Mouse (Mus musculus): ENCODE measurements around the gene Noct. TPM values are rescaled to one million over a fixed set of nuclear protein-coding genes. Genes with fewer than 3 reads are reported as not detected.

Noct gene
- total RNA-seq, 2 experiments from 2014 or later = 60.2 to 60.5 TPM

DNA sequence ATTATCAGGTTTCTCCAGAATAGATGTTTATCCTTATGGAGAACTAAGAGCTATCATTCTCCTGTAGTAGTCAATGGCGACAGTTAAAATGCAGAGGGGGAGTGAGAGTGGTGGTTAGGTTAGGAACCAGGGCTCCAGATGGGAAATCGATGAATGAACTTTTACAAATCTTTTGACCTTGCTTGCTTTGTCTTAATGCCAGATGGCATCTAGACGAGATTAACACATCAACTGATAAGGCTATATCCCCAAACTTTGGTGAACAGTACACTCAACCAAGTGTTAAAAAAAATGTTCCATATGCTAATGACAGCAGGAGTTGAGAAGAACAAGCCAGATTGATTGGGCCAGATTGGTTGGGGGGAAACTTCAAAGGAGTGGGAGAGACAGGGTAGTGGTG lies 5.0 kb downstream of the Noct start:
- DNase-seq (ENCODE audit: extremely low spot score in 1 of 2, low spot score in 1 of 2) = no peak

DNA sequence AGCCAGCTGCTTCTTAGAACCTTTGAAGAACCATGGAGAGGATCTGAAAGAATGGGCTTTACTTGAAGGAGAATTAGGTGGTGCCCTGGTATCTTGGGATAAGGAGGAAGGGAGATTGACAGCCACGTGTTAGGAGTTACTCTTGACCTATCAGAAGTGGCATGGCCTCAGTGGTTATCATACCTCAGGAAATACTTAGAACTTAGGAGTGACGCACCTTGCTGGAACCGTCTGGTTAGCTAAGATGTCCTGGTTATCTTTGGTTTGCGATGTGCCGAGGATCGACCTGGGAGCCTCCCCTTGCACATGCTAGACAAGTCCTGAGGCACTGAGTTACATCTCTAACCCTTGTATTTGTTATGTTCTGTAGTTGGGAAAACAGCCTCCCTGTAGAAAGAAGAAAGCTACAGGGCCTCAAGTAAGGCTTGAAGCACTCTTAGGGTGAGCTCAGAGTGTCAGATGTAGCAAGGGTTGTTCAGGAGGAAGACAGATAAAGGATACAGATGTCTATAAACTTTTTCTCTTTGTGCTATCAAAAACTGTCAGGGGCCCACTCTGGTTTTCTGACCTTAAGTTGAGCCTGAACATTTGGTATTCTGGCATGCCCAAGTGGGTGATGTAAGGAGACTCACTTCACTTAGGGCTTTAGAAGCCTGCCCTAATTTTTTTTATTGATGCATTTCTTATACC lies 6.0 kb downstream of the Noct start:
- DNase-seq (ENCODE audit: extremely low spot score in 1 of 2, low spot score in 1 of 2) = no peak

DNA sequence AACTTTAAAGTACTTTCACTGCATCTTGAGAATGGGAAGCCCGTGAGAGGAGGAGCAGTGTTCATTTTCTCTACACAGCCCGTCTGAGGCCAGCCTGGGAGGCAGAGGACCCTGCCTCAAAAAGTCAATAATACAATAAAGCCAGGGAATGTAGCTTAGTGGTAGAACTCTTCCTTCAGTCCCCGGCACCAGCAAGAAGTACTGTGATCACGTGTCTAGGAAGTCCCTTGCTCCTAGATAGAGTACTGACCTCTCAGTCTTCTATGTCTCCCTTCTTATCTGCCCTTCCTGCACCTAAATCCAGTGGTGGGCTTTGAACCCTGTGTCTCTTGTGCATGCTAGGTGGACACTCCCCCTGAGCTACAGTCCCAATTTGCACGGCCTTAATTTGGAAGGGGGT lies 6.6 kb downstream of the Noct start:
- no peak for DNase-seq (ENCODE audit: extremely low spot score in 1 of 2, low spot score in 1 of 2)

DNA sequence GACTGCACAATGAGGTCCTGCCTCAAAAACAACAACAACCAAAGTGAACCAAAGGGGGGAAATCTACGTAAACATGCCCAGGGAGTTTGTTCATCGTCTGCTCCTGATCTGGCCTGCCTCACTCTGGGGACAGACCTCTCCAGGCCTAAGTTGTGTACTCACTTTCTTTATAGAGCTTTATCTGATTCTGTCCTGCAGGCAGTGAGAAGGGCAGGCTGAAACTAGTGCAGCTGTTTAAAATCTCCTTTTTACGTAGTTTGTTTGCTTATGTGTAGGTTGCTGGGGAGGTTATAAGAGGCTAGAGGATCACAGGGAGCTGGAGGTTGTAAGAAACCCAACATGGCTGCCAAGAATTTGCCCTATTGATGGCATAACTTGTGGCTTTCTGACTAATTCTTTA lies 7.3 kb downstream of the Noct start:
- DNase-seq (ENCODE audit: extremely low spot score in 1 of 2, low spot score in 1 of 2) = no peak

DNA sequence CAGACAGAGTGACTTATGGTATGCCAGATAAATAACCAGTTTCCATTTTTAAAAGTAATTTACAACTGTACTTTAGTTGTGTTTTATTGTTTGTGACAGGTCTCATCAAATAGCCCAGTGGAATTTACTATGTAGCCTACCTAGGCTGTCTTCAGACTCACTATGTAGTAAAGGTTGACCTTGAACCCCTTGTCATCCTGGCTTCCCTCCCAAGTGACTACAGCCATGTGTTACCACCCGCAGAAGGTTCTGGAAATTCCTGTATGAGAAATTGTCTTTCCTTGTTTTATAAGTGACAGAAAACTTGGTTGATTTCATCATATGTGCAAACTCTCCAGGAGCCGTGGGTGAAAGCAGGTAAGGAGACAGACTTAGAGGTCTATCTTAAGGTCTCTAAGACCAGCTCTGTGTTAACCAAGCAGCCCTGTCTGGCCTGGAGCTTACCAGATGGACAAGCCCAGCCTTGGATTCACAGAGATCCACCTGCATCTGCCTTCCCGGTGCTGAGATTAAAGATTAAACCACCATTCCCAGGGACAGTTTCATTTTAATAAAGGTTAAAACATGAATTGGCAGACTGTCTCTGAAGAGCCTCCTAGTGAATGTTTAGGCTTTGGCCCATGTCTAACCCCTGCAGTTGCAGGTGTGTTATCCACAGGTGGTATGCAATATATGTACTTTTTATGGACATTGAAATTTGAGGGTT lies 8.1 kb downstream of the Noct start:
- no peak for DNase-seq (ENCODE audit: extremely low spot score in 1 of 2, low spot score in 1 of 2)

DNA sequence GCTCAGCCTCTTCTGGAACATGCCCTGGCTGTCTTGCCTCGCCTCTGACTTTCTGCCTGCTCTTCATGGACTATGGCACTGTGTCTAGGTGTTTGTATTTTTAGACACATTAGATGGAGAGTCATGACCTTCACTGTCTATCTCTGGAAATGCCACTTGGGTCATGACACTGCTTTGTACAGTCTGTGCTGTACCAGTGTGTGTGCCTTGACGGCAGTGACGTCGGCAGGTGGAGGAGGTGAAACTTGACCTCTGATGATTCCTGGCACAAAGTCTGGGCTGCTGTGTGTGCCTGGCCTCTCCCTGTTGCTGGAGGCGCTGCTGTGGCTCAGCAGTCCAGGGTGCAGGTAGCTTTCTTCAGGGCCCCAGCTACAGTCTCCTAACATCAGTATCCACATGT lies 9.2 kb downstream of the Noct start:
- no peak for DNase-seq (ENCODE audit: extremely low spot score in 1 of 2, low spot score in 1 of 2)

DNA sequence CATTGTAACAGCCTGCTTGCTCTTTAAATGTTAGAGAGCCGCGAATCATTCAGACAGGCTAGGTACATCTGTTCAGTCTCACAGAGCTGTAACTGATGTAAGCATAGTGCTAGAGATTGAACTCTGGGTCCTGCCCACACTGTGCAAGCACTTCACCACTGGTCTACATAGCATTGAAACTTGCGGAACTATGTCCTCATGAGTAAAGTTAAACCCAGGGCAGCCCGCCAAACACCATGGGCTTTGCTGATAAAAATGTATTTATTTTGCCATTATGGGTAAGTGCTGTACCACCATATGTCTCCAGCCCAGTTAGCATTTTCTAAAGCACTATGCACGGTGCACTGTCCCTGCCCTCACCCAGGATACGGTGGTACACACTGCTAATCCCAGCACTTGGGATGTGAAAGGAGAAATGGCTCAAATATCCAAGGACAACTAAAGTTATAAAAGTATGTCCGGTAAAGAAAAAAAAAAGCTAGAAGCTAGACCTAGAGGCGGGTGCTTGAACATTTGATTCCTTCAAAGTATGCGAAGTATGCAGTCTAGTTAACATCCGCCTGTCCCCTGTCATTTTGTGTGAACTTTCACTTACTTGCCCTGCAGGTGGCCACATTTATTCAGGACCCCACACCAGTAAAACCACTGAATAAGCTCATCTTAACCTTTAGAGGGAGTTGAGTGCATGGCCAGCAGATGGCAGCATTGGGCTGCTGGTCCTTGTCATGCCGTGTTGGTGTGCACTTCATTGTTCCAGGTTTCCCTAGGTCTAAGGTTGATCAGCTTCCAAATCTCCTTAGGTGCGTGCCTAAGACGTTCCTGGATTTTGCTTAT lies 9.9 kb downstream of the Noct start:
- DNase-seq (ENCODE audit: extremely low spot score in 1 of 2, low spot score in 1 of 2) = peak; percentile 53 to 82

DNA sequence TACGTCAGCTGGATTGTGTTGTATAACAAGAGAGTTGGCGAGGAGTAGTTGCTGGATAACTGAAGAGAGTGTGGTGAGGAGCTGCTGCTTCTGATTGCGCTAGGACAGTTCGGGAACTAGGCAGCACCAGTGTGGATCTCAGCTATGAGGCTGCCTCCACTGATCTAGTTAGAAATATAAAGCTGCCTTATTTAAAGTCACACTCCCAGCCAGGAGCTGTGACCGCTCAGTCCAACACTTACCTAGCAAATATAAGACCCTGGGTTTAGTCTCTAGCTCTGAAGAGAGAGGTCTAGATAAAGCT lies 10.5 kb downstream of the Noct start:
- DNase-seq (ENCODE audit: extremely low spot score in 1 of 2, low spot score in 1 of 2) = no peak

DNA sequence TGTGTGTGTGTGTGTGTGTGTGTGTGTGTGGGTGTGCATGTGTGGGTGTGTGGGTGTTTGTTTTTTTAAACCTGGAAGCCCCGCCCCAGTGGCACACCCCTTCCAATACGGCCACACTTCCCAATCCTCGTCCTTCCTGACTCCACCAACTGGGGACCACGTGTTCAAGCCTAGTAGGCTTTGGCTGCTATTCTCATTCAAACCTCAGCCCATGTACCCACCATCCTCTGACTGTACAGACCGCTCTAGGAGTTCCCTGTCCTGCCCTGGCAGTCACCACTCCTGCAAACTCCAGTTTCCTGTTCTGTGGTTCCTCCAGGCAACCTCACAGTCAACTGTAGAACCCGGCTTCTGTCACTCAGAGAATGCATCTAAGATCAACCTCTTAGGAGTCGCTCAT lies 14.3 kb downstream of the Noct start:
- DNase-seq (ENCODE audit: extremely low spot score in 1 of 2, low spot score in 1 of 2) = no peak

DNA sequence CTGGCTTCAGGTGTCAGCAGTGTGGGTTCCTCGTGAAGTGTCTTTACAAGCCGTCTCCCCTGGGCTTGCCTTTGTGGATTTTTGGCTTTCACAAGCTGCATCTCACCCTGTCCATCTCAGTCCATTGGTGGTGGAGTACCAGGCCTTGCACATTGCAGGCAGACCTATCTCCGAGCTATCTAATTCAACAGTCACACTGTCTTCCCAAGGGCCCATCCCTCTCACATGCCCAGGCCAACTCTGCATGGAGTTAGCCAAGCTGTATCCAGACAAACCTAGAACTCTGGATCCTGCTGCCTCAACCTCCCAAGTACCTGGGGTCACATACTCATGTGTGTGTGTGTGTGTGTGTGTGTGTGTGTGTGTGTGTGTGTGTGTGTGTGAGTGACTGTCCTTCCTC lies 15.3 kb downstream of the Noct start:
- no peak for DNase-seq (ENCODE audit: extremely low spot score in 1 of 2, low spot score in 1 of 2)

DNA sequence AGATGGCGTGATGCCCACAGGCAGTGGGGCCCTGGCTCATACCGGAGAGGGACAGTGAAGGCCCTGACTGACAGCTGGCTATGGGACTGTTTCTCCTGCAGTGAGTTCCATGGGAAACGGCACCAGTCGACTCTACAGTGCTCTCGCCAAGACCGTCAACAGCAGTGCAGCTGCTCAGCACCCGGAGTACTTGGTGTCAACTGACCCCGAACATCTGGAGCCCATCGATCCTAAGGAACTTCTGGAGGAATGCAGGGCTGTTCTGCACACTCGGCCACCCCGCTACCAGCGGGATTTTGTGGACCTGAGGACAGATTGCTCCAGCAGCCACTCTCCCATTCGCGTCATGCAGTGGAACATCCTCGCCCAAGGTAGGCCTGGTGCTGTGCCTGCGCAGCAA lies 23.5 kb downstream of the Noct start:
- DNase-seq (ENCODE audit: extremely low spot score in 1 of 2, low spot score in 1 of 2) = no peak

DNA sequence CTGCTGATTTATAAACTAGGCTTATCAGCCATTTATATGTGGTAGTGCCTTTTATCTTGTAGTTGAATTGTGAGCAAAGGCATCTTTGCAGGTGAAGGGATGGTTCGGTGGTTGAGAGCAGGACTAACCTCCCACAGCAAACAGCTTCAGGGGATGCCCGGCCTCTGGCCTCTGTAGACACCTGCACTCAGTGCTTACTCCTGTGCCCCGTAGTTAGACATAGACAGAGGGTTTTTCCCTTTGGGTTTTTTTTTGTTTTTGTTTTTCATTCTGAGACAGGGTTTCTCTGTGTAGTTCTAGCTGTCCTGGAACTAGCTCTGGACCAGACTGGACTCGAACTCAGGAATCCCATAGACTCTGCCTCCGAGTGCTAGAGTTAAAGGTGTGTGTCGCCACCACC lies 24.4 kb downstream of the Noct start:
- DNase-seq (ENCODE audit: extremely low spot score in 1 of 2, low spot score in 1 of 2) = no peak

DNA sequence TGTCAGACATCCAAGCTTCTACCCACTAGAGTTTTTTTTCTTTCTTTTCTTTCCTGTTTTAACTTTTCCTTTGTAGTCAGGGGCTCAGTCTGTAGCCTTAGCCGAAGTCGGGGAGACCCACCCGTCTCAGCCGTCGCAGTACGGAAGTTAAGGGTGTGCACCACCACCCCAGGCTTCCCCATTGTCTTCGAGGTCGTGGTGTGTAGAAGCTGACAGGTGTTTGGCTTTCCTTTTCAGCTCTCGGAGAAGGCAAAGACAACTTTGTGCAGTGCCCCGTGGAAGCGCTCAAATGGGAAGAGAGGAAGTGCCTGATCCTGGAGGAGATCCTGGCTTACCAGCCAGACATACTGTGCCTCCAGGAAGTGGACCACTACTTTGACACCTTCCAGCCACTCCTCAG lies 25.2 kb downstream of the Noct start:
- no peak for DNase-seq (ENCODE audit: extremely low spot score in 1 of 2, low spot score in 1 of 2)

DNA sequence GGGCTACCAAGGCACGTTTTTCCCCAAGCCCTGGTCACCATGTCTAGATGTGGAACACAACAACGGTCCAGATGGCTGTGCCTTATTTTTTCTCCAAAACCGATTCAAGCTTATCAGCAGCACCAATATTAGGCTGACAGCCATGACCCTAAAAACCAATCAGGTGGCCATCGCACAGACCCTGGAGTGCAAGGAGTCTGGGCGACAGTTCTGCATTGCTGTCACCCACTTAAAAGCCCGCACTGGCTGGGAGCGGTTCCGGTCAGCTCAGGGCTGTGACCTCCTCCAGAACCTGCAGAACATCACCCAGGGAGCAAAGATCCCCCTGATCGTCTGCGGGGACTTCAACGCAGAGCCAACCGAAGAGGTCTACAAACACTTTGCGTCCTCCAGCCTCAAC lies 25.6 kb downstream of the Noct start:
- no peak for DNase-seq (ENCODE audit: extremely low spot score in 1 of 2, low spot score in 1 of 2)

DNA sequence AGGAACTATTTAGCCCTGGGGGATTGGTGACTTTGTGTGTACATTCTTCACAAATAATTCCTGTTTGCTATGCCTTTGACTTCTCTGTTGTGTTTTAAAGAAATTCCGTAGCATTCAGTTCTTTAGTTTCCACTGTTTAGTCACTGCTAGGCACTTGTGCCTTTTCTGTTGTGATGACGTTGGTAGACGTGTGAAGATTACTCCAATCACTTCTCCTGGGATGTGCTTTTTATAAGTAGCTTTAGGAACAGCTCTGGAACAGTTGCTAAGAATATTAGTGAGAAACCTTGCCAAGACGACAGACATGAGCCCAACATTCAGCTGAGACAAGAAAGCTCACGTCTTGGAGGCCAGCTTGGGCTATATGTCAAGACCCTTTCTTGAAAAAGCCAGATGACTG lies 26.8 kb downstream of the Noct start:
- no peak for DNase-seq (ENCODE audit: extremely low spot score in 1 of 2, low spot score in 1 of 2)

DNA sequence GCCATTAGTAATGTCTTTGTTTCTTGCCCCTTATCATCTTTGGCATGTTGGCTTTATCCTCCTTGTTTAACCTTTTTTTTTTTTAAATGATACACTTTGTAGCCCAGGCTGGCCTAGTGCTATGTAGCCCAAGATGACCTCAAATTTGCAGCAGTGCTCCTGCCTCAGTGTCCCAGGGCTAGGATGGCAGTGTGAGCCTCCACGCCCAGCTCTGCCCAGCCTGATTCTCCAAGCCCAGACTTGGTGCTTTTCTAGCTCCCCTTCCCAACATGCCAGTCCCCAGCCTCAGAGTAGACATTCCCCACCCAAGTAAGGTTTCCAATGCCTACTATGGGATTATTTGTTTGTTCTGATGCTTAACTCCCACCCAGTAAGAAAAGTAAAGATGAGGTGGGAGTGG lies 28.0 kb downstream of the Noct start:
- DNase-seq (ENCODE audit: extremely low spot score in 1 of 2, low spot score in 1 of 2) = no peak

DNA sequence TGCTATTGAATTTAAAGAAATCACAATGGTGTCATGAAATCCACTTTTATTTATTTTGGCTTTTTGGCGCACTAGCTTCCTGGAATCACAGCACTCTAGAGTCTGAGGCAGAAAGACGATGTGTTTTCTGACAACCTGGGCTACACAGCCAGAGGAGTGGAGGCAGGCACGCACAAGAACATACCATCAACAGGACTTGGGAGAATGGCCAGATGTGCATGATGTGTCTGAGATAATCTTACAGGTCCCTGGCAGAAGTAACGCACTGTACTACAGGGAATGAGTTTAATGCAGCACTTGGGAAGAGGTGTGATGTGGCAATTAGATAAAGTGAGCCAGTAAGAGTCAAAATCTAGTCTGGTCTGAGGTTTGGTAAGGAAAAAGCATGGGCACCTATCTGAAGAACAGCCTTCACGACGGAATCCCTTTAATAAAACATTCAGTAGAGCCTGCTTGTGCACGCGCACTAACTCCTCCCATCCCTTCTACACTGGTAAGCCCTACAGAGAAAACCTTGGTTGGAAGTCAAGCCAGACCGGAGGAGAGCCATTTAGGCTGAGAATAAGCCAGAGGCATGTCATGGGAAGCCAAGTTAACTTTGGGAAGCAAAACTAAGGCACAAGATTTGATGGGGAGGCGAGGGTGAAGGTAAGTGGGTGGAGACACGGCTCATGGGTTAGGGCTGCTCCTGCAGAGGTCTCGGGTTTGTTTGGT lies 28.6 kb downstream of the Noct start:
- peak in 1 of 2 experiments; percentile 1 for DNase-seq (ENCODE audit: extremely low spot score in 1 of 2, low spot score in 1 of 2)

DNA sequence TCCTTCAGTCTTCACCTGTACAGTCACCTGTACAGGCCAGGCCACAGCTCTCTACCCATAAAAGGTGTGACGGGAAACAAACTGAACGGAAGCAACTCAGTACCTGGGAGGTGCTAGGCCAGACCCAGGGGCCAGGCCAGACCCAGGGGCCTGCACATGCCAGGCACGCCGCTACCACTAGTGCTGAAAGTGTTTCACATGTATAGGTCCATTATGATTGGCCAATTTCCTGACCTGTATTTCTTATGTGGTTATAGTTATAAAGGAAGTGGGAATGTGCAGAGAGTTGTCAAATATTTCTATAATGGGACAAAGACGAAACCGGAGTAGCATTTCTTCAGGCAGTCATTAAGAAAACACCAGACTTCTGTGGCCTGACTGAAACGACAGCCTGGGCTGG lies 30.5 kb downstream of the Noct start:
- no peak for DNase-seq (ENCODE audit: extremely low spot score in 1 of 2, low spot score in 1 of 2)

DNA sequence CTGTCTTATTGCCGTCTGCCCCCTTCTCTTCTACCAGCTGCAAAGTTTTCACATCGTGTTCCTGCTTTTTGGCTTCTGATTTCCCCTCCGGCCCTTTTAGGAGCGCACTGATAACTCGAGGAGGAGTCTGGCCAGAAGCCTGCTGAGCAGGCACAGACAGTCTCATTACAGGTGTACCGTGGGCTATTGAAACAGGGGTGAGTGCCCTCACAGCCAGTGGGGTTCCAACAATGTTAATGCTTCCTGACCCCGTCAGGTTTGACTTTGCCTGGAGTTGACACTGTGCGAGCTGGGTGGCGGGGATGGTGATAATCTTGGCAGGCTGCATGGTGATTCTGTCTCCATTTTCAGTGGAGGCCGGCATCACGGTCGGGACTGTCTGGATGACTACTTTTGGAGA lies 32.2 kb downstream of the Noct start:
- DNase-seq (ENCODE audit: extremely low spot score in 1 of 2, low spot score in 1 of 2) = no peak

DNA sequence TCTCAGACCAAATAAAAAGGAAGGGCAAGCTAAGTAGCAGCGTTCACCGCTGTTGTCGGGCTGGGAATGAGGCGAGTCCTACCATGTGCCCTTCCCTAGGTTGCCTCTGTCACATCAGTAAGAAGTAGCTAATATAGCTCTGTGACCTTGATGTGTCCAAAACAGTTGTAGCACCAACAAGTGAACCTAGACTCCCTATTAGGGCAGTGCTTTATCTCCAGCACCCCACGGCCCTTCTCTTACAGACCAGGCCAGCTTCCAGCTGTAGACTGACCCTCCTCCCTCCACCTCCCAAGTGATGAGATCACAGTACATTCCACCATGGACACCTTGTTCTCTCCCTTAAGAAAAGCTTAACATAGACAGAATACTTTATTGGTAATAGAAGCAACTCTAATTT lies 33.8 kb downstream of the Noct start:
- DNase-seq (ENCODE audit: extremely low spot score in 1 of 2, low spot score in 1 of 2) = no peak

DNA sequence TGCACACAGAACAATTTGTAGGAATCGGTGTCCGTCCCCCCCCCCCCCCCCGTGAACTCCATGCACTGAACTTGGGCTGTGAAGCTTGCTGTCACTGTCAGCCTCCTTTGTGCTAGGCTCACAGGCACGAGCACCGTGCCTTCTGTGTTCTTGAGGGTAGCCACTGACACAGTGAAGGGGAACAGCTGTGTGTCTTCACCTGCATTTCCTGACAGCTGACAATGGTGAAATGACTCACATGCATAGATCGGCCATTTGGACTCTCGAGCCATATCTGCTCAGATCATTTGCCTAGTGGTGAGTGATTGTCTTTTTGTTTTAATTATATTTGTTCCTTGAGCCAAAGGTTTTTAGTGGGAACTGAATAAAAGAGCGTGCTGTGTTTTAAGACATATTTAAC lies 38.7 kb downstream of the Noct start:
- DNase-seq (ENCODE audit: extremely low spot score in 1 of 2, low spot score in 1 of 2) = no peak
